In genomic region chr2:70177709-70178030, GRCm38 (mm10) we compare ENCODE assay signal across 18 mouse cellular contexts.
DNase-seq lines count a peak whose midpoint lies in the region; ATAC-seq lines count a peak whose summit lies in the region.
"Had no signal": no experiment of that assay in that cellular context is flagged by ENCODE, and none has a peak within 500 bp of the region (broad histone marks: within the 10 kb centered on the region; RNA-seq: fewer than 3 reads in every experiment).

No protein-coding gene starts in this region.

- intact Hi-C loops in left cerebral cortex, postnatal 4 days (cut with DNase I), result no loop called here

- no peak overlapping the region for H3K4me2 ChIP-seq in forebrain, embryonic 14.5 days (ENCODE audit: low read length)
- no peak overlapping the region for H3K4me2 ChIP-seq in hindbrain, embryonic 16.5 days (ENCODE audit: low read length)
- no peak overlapping the region for H3K4me2 ChIP-seq in neural tube, embryonic 14.5 days (ENCODE audit: low read depth, low read length)
- H3K4me2 ChIP-seq: intestine, embryonic 15.5 days had no signal

- ATAC-seq in forebrain, embryonic 14.5 days, result peak; percentile 52; the same call in 1 of the 2 replicates
- peak; percentile 76 for ATAC-seq in hindbrain, embryonic 16.5 days
- ATAC-seq in neural tube, embryonic 14.5 days (ENCODE audit: low read depth), result peak; percentile 82
- ATAC-seq in frontal cortex, adult (ENCODE audit: low TSS enrichment), result no peak
- ATAC-seq: intestine, embryonic 15.5 days had no signal

- H3K36me3 ChIP-seq in forebrain, embryonic 14.5 days (ENCODE audit: control insufficient read depth, insufficient read depth, low read length), result no peaks in the 10 kb centered on the region
- H3K36me3 ChIP-seq in hindbrain, embryonic 16.5 days (ENCODE audit: control insufficient read depth, insufficient read depth, low read length), result no peaks in the 10 kb centered on the region
- no peaks in the 10 kb centered on the region for H3K36me3 ChIP-seq in neural tube, embryonic 14.5 days (ENCODE audit: control insufficient read depth, insufficient read depth, low read length)
- H3K36me3 ChIP-seq: embryonic facial prominence, embryonic 10.5 days; intestine, embryonic 15.5 days had no signal

- peak overlapping the region; percentile 77 for H3K27ac ChIP-seq in forebrain, embryonic 14.5 days (ENCODE audit: low read depth, low read length)
- peak overlapping the region; percentile 69 for H3K27ac ChIP-seq in hindbrain, embryonic 16.5 days (ENCODE audit: low read depth, low read length)
- peak overlapping the region; percentile 72 for H3K27ac ChIP-seq in neural tube, embryonic 14.5 days (ENCODE audit: low read depth, low read length)
- H3K27ac ChIP-seq: embryonic facial prominence, embryonic 10.5 days; gastrocnemius, adult 2 months; heart, adult 2 months; intestine, embryonic 15.5 days had no signal

- H3K9me3 ChIP-seq in forebrain, embryonic 14.5 days (replicated peaks; ENCODE audit: control insufficient read depth, low read length), result no peaks in the 10 kb centered on the region
- no peaks in the 10 kb centered on the region for H3K9me3 ChIP-seq in hindbrain, embryonic 16.5 days (ENCODE audit: control insufficient read depth, low read length)
- H3K9me3 ChIP-seq in neural tube, embryonic 14.5 days (ENCODE audit: control insufficient read depth, low read length), result no peaks in the 10 kb centered on the region
- H3K9me3 ChIP-seq: embryonic facial prominence, embryonic 10.5 days; intestine, embryonic 15.5 days had no signal

- peaks cover 16% of the 10 kb centered on the region for H3K4me1 ChIP-seq in forebrain, embryonic 14.5 days (ENCODE audit: control insufficient read depth, insufficient read depth, low read length)
- H3K4me1 ChIP-seq in hindbrain, embryonic 16.5 days (ENCODE audit: control insufficient read depth, insufficient read depth, low read depth, low read length), result peaks cover 12% of the 10 kb centered on the region
- peaks cover 10% of the 10 kb centered on the region; the same call in 1 of the 2 replicates for H3K4me1 ChIP-seq in neural tube, embryonic 14.5 days (ENCODE audit: control insufficient read depth, insufficient read depth, low read length)
- H3K4me1 ChIP-seq: intestine, embryonic 15.5 days had no signal

- H3K4me3 ChIP-seq in forebrain, embryonic 14.5 days (ENCODE audit: low read depth, low read length), result no peak overlapping the region
- H3K4me3 ChIP-seq in hindbrain, embryonic 16.5 days (ENCODE audit: low read length), result no peak overlapping the region
- H3K4me3 ChIP-seq in neural tube, embryonic 14.5 days (ENCODE audit: low read depth, low read length), result no peak overlapping the region
- H3K4me3 ChIP-seq: embryonic facial prominence, embryonic 10.5 days; gastrocnemius, adult 2 months; heart, adult 2 months; intestine, embryonic 15.5 days had no signal

- no peaks in the 10 kb centered on the region for H3K27me3 ChIP-seq in forebrain, embryonic 14.5 days (replicated peaks; ENCODE audit: control insufficient read depth, insufficient read depth, low read length)
- no peaks in the 10 kb centered on the region for H3K27me3 ChIP-seq in hindbrain, embryonic 16.5 days (replicated peaks; ENCODE audit: control insufficient read depth, insufficient read depth, low read length)
- H3K27me3 ChIP-seq in neural tube, embryonic 14.5 days (ENCODE audit: control insufficient read depth, insufficient read depth, low read length), result no peaks in the 10 kb centered on the region
- H3K27me3 ChIP-seq: intestine, embryonic 15.5 days had no signal

- peak; percentile 45 for DNase-seq in left cerebral cortex, postnatal 4 days
- no peak for DNase-seq in left cerebral cortex, adult 9 months (ENCODE audit: low spot score in 2 of 2)
- peak; percentile 38 for DNase-seq in forebrain, embryonic 14.5 days (ENCODE audit: low spot score)
- DNase-seq in adipocyte (ENCODE audit: low spot score), result no peak
- no peak for DNase-seq in layer of hippocampus, adult 9-11 months
- DNase-seq: adrenal gland, postnatal 10 days; B cell, adult 2 months; gastrocnemius, adult 2 months; heart, adult 2 months; heart, postnatal 10 days; kidney, postnatal 36 days; lung, adult 2 months; right cerebral cortex, adult 18-20 months had no signal

- H3K9ac ChIP-seq in forebrain, embryonic 14.5 days (ENCODE audit: low read length), result no peak overlapping the region
- no peak overlapping the region for H3K9ac ChIP-seq in hindbrain, embryonic 16.5 days (ENCODE audit: low read depth, low read length)
- H3K9ac ChIP-seq in neural tube, embryonic 14.5 days (replicated peaks; ENCODE audit: low read depth, low read length), result no peak overlapping the region
- H3K9ac ChIP-seq: intestine, embryonic 15.5 days had no signal

- 32% methylated on average over 5 of the region's 5 CpGs for whole genome bisulfite sequencing in forebrain, embryonic 14.5 days
- WGBS in hindbrain, embryonic 16.5 days, result 21% methylated on average over 5 of the region's 5 CpGs
- 18% methylated on average over 5 of the region's 5 CpGs for WGBS in neural tube, embryonic 14.5 days

Comparison
In these comparisons a context has a peak if more than half of its experiments do, and no peak if none do; other contexts are left out.
1. DNase-seq: peak in left cerebral cortex, postnatal 4 days (single experiment) and forebrain, embryonic 14.5 days (single experiment); none in left cerebral cortex, adult 9 months (0 of 2), adipocyte (single experiment) and layer of hippocampus, adult 9-11 months (single experiment).
2. Peak in every context shown above with its lines, with median percentiles within 50 percentile points of each other: H3K27ac ChIP-seq.